Mouse (Mus musculus): ENCODE data around the gene Zfp3.

The Zfp3 gene

DNA sequence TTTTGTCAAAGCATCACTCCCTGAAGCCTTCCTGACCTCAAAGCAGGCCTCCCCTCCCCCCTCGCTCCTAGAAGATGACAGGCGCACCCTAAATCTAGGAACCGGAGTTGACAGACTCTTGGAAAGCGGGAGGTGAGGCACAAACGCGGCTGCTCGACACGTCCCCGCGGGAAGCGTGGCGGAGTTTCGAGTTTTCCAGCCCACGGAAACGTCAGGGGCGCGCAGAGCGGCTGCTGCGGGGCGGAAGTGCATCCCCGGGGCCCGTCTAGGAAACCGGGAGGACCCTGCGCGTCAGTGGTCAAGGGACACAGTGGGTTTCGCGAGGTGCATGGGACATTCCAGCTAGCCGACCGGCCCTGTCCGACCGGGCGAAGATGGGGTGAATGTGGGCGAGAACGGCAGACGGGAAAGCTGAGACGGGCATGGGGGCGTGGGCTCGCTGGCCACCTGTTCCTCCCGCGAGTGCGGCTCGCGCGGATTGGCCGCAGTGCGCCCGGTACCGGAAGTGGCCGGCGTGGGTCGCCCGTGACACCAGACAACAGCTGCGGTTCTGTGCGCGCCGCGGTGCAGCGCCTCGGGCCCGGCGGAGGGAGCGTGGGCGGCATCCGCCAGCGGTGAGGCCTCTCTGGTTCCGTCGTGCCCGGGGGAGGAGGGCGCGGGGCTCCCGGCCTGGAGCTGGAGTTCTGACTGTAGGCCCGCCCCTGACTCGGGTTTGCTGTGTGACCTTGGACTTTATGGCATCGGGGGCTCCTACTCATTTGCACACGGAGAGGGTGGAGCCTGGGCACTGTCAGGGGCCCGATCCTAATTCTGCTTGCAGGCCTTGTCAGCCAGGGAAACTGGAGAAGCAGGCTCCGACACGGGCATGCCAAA, at the start of gene Zfp3:
Gene Zfp3 (plus strand): TSS at position 274 of the 873 bp plus-strand sequence.
- DNase-seq, result peak; percentile 83

DNA sequence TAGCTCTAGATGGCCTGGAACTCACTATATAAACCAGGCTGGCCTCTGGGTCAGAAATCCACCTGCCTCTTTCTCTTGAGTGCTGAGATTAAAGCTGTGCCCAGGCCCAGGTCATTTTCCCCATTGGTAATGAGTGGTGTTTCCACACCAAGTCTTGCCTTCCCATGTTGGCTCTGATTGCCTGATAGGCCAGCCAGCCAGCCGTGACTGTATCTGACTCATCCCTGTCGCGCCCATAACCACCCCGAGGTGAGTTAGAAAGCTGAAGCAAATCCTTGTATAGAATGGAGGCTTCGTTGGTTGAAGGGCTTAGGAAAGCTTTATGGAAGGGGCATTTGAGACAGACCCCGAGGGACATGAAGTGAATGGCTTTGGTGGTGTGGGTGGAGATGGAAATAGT, 48.2 kb upstream of the Zfp3 start:
- DNase-seq, result no peak

DNA sequence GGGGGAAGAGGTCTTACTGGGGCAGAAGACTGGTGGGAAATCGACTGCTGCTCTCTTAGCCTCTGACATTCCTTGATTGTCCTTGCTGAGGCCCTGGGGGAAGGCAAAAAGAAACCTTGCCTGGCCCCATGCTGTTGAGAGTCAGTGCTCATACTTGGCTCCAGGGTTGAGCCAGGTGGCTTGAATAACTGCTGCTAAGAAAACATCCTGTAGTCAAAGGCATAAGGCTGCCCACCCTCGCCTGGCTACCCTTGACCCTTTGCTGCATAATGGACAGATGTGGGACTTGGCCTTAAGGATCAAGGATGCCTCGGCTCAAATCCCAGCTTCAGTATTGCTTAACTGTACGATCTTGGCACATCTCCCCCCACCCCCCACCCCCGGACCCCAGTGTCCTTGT, 45.5 kb upstream of the Zfp3 start:
- DNase-seq, result no peak

GRCm38 (mm10) chr11:70720567-70720966, 43.4 kb upstream of the Zfp3 start:
- no peak for DNase-seq

GRCm38 (mm10) chr11:70721072-70721471, 42.9 kb upstream of the Zfp3 start:
- DNase-seq, result no peak

GRCm38 (mm10) chr11:70724706-70725105, 39.3 kb upstream of the Zfp3 start:
- DNase-seq, result no peak

DNA sequence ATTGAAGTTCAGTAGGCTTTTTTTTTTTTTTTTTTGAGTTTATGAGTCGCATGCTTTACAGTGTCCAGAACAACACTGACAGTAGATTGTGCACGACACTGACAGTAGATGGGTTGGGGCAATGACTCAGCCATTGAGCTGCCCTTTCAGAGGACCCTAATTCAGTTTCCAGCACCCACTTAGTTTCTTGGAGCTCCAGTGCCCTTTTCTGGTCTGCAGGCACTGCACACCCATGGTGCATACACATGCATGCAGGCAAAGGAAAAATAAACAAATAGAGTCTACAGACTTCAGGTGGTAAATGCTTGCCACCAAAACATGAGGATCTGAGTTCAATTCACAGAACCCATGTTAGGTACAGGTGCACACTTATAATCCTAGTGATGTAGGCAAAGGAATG, 37.4 kb upstream of the Zfp3 start:
- no peak for DNase-seq

- no peak for DNase-seq
Observed at GRCm38 (mm10) chr11:70727385-70727784, 36.6 kb upstream of the Zfp3 start.

DNA sequence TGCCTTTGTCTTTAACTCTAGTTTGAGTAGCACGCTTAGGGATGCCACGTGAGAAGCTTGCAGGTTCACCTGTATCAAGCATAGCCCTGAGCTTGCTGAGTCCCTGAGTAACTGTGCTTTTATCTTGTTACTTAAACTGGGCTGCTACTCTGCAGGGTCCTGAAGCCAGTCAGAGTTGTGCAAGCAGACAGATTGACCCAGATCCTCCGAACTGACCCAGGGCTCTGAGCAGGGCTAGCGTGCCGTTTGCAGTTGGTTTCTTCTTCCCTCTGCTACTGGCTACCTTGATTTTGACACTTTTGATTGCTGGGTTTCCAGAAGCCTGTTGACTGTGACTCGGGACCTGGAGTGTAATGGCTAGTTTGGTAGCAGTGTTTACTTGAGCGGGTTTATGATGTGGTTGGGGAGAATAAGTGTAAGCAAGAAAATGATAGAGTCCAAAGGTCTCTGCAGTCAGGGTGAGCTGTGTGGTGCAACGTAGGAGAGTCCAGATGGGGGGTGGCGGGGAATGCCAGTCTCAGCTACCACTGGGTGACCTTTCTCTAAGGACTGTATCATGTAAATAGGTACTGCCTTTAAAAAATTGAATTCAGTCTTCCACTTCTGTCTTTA, 33.5 kb upstream of the Zfp3 start:
- no peak for DNase-seq

DNA sequence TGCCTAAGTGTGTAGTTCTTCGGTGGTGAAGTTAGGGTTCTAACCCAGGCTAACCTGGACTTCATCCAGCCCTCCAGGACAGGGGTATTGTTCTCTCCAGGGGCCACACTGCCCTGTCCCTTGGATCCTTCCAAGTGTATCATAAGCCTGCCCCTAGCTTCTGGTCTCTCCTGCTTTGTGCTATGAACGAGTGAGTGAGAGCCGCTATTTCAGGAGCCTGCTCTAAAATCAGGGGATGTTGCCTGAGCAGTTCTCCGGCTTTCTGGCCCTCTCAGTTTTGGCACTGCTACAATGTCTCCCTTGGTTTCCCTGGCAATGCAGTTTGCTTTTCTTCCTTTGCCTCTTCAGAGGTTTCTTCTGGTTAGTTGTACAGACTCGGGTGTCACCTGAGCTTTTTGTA, 32.8 kb upstream of the Zfp3 start:
- peak; percentile 35 for DNase-seq

DNA sequence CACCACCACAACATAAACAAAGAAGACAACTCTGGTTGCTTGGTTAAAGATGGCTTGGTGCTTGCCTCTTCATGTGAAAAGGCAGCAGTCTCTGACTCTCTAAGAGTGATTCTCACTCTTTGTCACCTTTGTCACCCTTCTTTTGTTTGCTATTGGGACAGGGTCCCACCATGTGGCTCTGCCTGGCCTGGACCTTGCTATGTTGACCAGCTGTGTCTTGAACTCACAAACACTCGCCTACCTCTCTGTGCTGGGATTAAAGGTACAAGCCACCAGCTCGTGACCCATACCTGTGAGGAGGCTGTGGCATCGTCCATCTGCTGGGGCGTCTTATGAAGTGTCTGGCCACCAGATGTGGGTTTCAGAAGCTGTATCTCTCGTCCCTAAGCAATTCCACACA, 30.8 kb upstream of the Zfp3 start:
- no peak for DNase-seq

DNA sequence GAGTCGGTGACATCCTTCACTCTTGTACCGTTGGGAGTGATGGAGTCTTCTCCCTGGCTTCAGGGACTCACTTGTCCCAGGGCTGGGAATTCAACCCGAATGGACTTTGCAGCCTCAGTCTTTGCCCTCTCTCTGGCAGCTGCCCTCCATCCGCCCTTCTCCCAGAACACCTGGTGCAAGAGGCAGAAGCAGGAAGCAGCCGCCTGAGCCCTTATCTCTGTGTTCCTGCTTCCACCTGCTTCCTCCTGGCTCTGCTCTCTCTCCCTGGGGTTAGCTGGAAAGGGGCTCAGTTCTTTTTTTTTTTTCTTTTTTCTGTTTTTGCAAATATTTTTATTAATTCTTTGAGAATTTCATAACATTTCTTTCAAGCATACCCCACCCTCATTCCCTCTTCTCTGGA, 26.3 kb upstream of the Zfp3 start:
- DNase-seq, result no peak

DNA sequence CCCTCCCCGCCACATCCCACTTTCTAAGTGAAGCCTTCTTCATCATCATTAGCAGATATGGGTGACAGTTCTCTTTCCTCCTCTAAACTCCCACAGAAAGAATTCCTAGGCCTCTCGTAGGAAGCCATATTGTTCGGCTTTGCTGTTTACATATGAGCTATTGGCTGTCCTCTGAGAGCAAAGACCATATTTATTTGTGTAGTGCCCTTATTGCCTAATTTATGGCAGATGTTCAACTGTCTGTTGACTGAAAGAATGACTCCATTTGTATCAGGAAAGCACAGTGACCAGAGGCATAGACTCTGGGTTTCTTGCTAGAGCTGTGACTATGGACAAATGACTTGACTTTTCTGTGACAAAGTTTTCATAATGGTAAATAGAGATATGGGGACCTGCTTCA, 22.4 kb upstream of the Zfp3 start:
- no peak for DNase-seq

DNA sequence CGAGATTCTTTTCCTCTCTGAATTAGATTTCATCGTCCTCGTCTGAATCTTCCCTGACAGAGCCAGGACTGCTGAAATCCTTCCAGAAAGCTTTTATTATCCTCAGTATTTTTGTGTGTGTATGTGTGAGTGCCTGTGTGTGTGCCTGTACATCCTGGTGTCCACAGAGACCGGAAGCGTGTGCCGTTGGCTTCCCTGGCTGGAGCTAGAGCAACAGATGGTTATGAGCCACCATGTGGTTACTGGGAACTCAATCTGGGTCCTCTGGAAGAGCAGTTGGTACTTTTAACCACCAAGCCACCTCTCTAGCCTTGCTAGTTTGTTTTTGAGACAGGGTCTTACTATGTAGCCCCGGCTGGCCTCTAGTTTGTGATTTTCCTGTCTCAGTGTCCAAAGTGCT, 21.9 kb upstream of the Zfp3 start:
- DNase-seq, result no peak

- no peak for DNase-seq
Observed at GRCm38 (mm10) chr11:70742581-70743459, 21.2 kb upstream of the Zfp3 start.

DNA sequence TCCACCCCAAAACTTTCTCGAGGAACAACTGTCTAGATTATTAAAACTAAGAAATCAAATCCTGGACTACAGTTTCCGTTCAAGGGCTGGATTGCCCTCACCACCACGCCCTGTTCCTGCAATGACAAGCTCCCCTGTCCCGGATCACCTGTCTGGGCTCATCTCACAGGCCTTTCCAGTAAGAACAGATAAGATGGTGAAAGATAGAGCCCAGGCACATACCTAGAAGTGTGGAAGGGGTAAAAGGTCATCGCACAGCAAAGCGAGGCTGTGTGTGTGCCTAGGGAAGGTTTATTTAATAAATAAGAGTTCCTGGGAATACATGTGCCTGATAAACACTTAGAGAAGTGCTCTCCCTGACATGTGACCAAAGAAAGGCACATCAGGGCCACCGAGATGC, 18.4 kb upstream of the Zfp3 start:
- DNase-seq, result no peak

GRCm38 (mm10) chr11:70747876-70748545, 16.0 kb upstream of the Zfp3 start:
- DNase-seq, result no peak

DNA sequence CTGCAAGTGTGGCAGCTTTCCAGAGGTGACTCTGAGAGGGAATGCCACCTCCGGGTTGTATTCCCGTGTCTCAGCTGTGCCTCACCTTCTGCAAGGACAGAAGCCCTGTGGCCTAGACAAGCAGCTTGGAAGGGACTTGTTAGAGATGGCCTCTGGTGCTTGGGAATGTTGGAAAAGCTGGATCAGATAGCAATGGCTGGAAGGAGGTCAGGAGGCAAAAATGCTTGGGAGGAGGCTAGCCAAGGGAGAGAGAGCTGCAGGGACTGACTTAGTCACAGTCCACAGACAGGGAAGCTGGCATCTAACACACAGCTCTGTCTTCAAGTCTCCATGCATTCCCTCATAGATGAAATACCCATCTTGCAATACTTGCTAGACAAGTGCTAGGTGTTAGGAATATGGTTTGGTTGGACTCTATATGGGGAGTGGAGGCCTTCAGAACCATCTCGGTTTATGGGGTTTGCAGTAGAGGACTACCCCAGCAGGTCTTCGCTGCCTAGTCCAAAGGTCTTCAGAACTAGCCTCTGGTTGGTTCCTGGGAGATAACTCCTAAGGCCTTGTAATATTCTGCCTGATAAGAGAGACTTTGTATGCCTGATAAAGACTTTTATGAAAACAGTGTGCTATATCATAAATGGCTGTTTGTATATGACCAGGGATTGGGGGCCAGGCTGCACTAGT, 11.5 kb upstream of the Zfp3 start:
- DNase-seq, result no peak

- no peak for DNase-seq
Observed at GRCm38 (mm10) chr11:70753146-70753545, 10.9 kb upstream of the Zfp3 start.

- no peak for DNase-seq
Observed at GRCm38 (mm10) chr11:70754476-70754875, 9.5 kb upstream of the Zfp3 start.

DNA sequence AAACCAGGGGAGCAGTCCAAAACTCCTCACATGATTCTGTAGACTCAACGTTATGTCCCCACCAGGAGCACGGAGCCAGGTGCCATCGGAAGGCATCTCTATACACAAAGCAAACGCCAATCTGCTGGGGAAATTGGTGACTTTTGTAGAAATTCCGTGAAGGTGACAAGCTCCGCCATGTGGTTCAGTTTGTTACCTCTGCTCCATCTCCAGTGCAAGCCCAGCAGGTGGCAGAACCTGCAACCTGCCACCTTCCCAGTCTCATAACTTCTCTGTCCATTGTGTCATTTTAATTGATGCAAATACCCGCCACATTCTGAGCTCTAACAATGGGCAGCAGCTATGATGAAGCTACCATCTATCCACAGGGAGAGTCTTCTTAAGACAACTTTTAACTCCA, 9.1 kb upstream of the Zfp3 start:
- DNase-seq, result no peak

DNA sequence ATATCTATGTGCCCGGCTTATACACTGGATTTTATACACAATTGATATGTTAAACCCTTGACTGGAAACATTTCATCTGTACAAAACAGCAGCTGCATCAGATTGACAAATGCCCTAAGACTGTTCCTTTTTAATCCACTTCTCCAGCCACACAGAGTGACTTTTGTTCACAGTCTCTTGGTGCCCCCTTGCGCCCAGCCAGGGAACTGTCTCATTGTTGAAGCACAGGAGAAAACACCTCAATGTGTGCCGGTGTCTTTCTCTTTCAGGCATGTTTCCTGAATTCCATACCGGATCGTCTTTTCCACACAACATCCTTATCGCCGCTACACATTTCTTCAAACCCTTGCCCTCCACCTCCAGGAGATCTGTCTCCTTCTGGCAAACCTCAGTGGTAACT, 8.4 kb upstream of the Zfp3 start:
- DNase-seq, result peak; percentile 57
